Mouse (Mus musculus): Measurements from ENCODE around the gene Rapgef4. TPM values are rescaled to one million over a fixed set of nuclear protein-coding genes. Genes with fewer than 3 reads are reported as not detected.

The Rapgef4 gene
- polyA plus RNA-seq, 1 experiment = 9.2 TPM

- H3K27me3 ChIP-seq (ENCODE audit: control insufficient read depth, insufficient read depth, low read length) = no peaks in the 10 kb centered on the region; the same call in 1 of the 2 replicates
- H3K4me1 ChIP-seq (replicated peaks; ENCODE audit: control insufficient read depth, insufficient read depth, low read length) = peaks cover 3% of the 10 kb centered on the region
- DNase-seq = no peak
- no peak overlapping the region for H3K4me3 ChIP-seq (ENCODE audit: control insufficient read depth, insufficient read depth, low read length)
- WGBS = 62% methylated on average over 8 of the region's 8 CpGs
- H3K36me3 ChIP-seq (ENCODE audit: control insufficient read depth, insufficient read depth, low read length) = no peaks in the 10 kb centered on the region
- TF ChIP-seq POLR2A (IDR thresholded peaks at IDR 0.05; ENCODE audit: control insufficient read depth, extremely low read depth, insufficient read depth, low read length, poor library complexity) (no peak), CTCF (IDR thresholded peaks at IDR 0.05; ENCODE audit: borderline replicate concordance, control insufficient read depth, extremely low read depth, insufficient read depth, low read length, poor library complexity) (no peak)
- no peak overlapping the region for H3K27ac ChIP-seq (ENCODE audit: control insufficient read depth, insufficient read depth, low read length)
Observed at GRCm38 (mm10) chr2:72292573-72292972, 311.5 kb downstream of the Rapgef4 start.

- no peak overlapping the region for H3K4me3 ChIP-seq (ENCODE audit: control insufficient read depth, insufficient read depth, low read length)
- no peak for TF ChIP-seq POLR2A (IDR thresholded peaks at IDR 0.05; ENCODE audit: control insufficient read depth, extremely low read depth, insufficient read depth, low read length, poor library complexity)
- no peak for TF ChIP-seq CTCF (IDR thresholded peaks at IDR 0.05; ENCODE audit: borderline replicate concordance, control insufficient read depth, extremely low read depth, insufficient read depth, low read length, poor library complexity)
- peaks cover 3% of the 10 kb centered on the region for H3K4me1 ChIP-seq (replicated peaks; ENCODE audit: control insufficient read depth, insufficient read depth, low read length)
Observed at GRCm38 (mm10) chr2:72294994-72295393, 314.0 kb downstream of the Rapgef4 start.

GRCm38 (mm10) chr2:72296984-72297715, 316.1 kb downstream of the Rapgef4 start:
- TF ChIP-seq CTCF (IDR thresholded peaks at IDR 0.05; ENCODE audit: borderline replicate concordance, control insufficient read depth, extremely low read depth, insufficient read depth, low read length, poor library complexity) (no peak), POLR2A (IDR thresholded peaks at IDR 0.05; ENCODE audit: control insufficient read depth, extremely low read depth, insufficient read depth, low read length, poor library complexity) (no peak)
- 95% methylated on average over 10 of the region's 10 CpGs for WGBS
- H3K4me3 ChIP-seq (ENCODE audit: control insufficient read depth, insufficient read depth, low read length) = no peak overlapping the region

More at GRCm38 (mm10) chr2:72294994-72295393, 314.0 kb downstream of the Rapgef4 start:
- H3K36me3 ChIP-seq (ENCODE audit: control insufficient read depth, insufficient read depth, low read length) = no peaks in the 10 kb centered on the region
- no peak overlapping the region for H3K27ac ChIP-seq (ENCODE audit: control insufficient read depth, insufficient read depth, low read length)
- no peaks in the 10 kb centered on the region for H3K27me3 ChIP-seq (ENCODE audit: control insufficient read depth, insufficient read depth, low read length)
- DNase-seq = no peak
- WGBS = 95% methylated on average over 6 of the region's 6 CpGs

GRCm38 (mm10) chr2:72297716-72298082, 316.7 kb downstream of the Rapgef4 start:
- 86% methylated on average over 10 of the region's 10 CpGs for WGBS
- Histone ChIP-seq H3K36me3 (ENCODE audit: control insufficient read depth, insufficient read depth, low read length) (no peaks in the 10 kb centered on the region), H3K27me3 (ENCODE audit: control insufficient read depth, insufficient read depth, low read length) (no peaks in the 10 kb centered on the region), H3K27ac (ENCODE audit: control insufficient read depth, insufficient read depth, low read length) (no peak overlapping the region), H3K4me1 (replicated peaks; ENCODE audit: control insufficient read depth, insufficient read depth, low read length) (no peaks in the 10 kb centered on the region), H3K4me3 (ENCODE audit: control insufficient read depth, insufficient read depth, low read length) (peak overlapping the region; percentile 11; the same call in 1 of the 2 replicates)
- no peak for DNase-seq
- TF ChIP-seq POLR2A (IDR thresholded peaks at IDR 0.05; ENCODE audit: control insufficient read depth, extremely low read depth, insufficient read depth, low read length, poor library complexity) = no peak
- TF ChIP-seq CTCF (IDR thresholded peaks at IDR 0.05; ENCODE audit: borderline replicate concordance, control insufficient read depth, extremely low read depth, insufficient read depth, low read length, poor library complexity) = no peak

More at GRCm38 (mm10) chr2:72296984-72297715, 316.1 kb downstream of the Rapgef4 start:
- no peak for DNase-seq
- Histone ChIP-seq H3K27me3 (ENCODE audit: control insufficient read depth, insufficient read depth, low read length) (no peaks in the 10 kb centered on the region), H3K27ac (ENCODE audit: control insufficient read depth, insufficient read depth, low read length) (no peak overlapping the region), H3K36me3 (ENCODE audit: control insufficient read depth, insufficient read depth, low read length) (no peaks in the 10 kb centered on the region), H3K4me1 (replicated peaks; ENCODE audit: control insufficient read depth, insufficient read depth, low read length) (peaks cover 3% of the 10 kb centered on the region)

GRCm38 (mm10) chr2:72298406-72298805, 317.4 kb downstream of the Rapgef4 start:
- 56% methylated on average over 4 of the region's 4 CpGs for WGBS
- no peak overlapping the region for H3K4me3 ChIP-seq (ENCODE audit: control insufficient read depth, insufficient read depth, low read length)
- DNase-seq = peak; percentile 17
- no peaks in the 10 kb centered on the region for H3K36me3 ChIP-seq (ENCODE audit: control insufficient read depth, insufficient read depth, low read length)
- H3K27ac ChIP-seq (ENCODE audit: control insufficient read depth, insufficient read depth, low read length) = no peak overlapping the region
- H3K4me1 ChIP-seq (replicated peaks; ENCODE audit: control insufficient read depth, insufficient read depth, low read length) = no peaks in the 10 kb centered on the region
- H3K27me3 ChIP-seq (ENCODE audit: control insufficient read depth, insufficient read depth, low read length) = no peaks in the 10 kb centered on the region
- TF ChIP-seq CTCF (IDR thresholded peaks at IDR 0.05; ENCODE audit: borderline replicate concordance, control insufficient read depth, extremely low read depth, insufficient read depth, low read length, poor library complexity) = no peak
- no peak for TF ChIP-seq POLR2A (IDR thresholded peaks at IDR 0.05; ENCODE audit: control insufficient read depth, extremely low read depth, insufficient read depth, low read length, poor library complexity)

GRCm38 (mm10) chr2:72301194-72301916, 320.3 kb downstream of the Rapgef4 start:
- H3K4me1 ChIP-seq (replicated peaks; ENCODE audit: control insufficient read depth, insufficient read depth, low read length) = no peaks in the 10 kb centered on the region
- DNase-seq = no peak
- WGBS = 86% methylated on average over 9 of the region's 9 CpGs
- H3K27ac ChIP-seq (ENCODE audit: control insufficient read depth, insufficient read depth, low read length) = no peak overlapping the region
- H3K36me3 ChIP-seq (ENCODE audit: control insufficient read depth, insufficient read depth, low read length) = no peaks in the 10 kb centered on the region
- TF ChIP-seq POLR2A (IDR thresholded peaks at IDR 0.05; ENCODE audit: control insufficient read depth, extremely low read depth, insufficient read depth, low read length, poor library complexity) = no peak
- no peak for TF ChIP-seq CTCF (IDR thresholded peaks at IDR 0.05; ENCODE audit: borderline replicate concordance, control insufficient read depth, extremely low read depth, insufficient read depth, low read length, poor library complexity)
- no peaks in the 10 kb centered on the region for H3K27me3 ChIP-seq (ENCODE audit: control insufficient read depth, insufficient read depth, low read length)
- H3K4me3 ChIP-seq (ENCODE audit: control insufficient read depth, insufficient read depth, low read length) = no peak overlapping the region

Data from thymus, adult 2 months (tissue).